Mouse (Mus musculus): ENCODE data around the gene Dcun1d2.

DNA sequence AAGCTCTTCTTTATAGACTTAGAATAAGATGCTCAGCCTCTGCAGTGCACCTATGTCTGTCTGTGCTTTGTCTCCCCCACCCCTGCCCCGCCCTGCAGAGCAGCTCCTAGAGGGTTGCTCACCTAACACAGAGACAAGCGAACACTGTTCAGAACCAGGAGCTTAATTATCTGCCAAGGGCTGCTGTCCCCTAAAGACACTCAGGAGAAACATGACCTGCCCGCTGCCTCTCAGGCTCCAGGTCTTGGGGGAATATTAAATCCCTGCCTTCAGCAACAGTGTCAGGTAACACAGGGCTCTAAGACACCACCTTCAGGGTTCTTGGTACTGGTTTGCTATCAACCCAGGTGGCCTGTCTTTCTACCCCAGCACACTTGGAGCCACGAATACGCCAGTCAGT, 34.5 kb downstream of the Dcun1d2 start:
- no peak for TF ChIP-seq CTCF (IDR thresholded peaks at IDR 0.05; ENCODE audit: extremely low read depth, insufficient read depth, insufficient read length, insufficient replicate concordance)
- TF ChIP-seq POLR2A (IDR thresholded peaks at IDR 0.05; ENCODE audit: low read depth, low read length) = no peak
